Mouse (Mus musculus): ENCODE data around the gene Gm7298.
"Not testable (repeated sequence)": the region's sequence is repeated elsewhere in the genome, so short reads cannot be mapped to it uniquely, and the experiment has no call there.

DNA sequence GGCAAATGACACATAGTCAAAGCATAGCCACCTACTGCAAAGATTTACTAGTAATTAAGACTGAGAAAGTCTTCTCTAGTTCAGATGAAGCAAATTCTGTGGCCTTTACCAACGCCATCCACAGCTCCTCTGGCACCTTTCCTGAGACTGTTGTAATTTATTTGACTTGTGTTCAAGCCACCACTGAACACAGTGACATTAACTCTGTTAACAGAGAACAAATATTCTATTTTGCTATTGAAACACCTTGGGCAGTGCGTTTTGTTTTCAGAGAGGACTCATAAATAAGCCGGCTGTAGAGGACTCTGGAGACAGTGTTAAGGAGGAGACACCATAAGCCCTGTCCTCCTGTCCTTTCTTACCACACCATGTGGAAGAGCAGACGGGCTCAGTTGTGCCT is 105.5 kb downstream of the Gm7298 start, which contains the start of gene Mug1:
- not testable (repeated sequence) for TF ChIP-seq CTCF, EP300 (IDR thresholded peaks at IDR 0.05; ENCODE audit: low read depth)
